Mouse (Mus musculus): ENCODE measurements at regions not wholly inside any gene's neighbourhood (a gene's known extent, or its start where the extent isn't known, plus 50 kb on each side); places are given as distances from the start of the nearest gene placed in this dataset.

- H3K4me3 ChIP-seq (ENCODE audit: insufficient read depth, low read depth, low read length): no peak overlapping the region
- WGBS: 73% methylated on average over 10 of the region's 10 CpGs
Measured at GRCm38 (mm10) chr13:73034886-73035285, 225.4 kb upstream of the Irx4 start.

GRCm38 (mm10) chr13:73035336-73035940 is 224.8 kb upstream of the Irx4 start:
- no peaks in the 10 kb centered on the region for H3K4me1 ChIP-seq (ENCODE audit: control insufficient read depth, insufficient read depth, low read length)
- no peak for DNase-seq
- WGBS: 73% methylated on average over 2 of the region's 2 CpGs
- no peak for TF ChIP-seq POLR2A (IDR thresholded peaks at IDR 0.05; ENCODE audit: low read depth, low read length)
- H3K4me3 ChIP-seq (ENCODE audit: insufficient read depth, low read depth, low read length): no peak overlapping the region
- no peak overlapping the region for H3K27ac ChIP-seq (ENCODE audit: insufficient read depth, low read depth, low read length)
- no peaks in the 10 kb centered on the region for H3K36me3 ChIP-seq (ENCODE audit: control insufficient read depth, insufficient read depth, low read length)
- no peaks in the 10 kb centered on the region for H3K27me3 ChIP-seq (replicated peaks; ENCODE audit: control insufficient read depth, insufficient read depth, low read length)

More at GRCm38 (mm10) chr13:73034886-73035285, 225.4 kb upstream of the Irx4 start:
- TF ChIP-seq CTCF (conservative IDR thresholded peaks at IDR 0.05; ENCODE audit: insufficient read depth, insufficient read length, low read depth, low read length) (no peak), POLR2A (IDR thresholded peaks at IDR 0.05; ENCODE audit: low read depth, low read length) (no peak)
- Histone ChIP-seq H3K27ac (ENCODE audit: insufficient read depth, low read depth, low read length) (no peak overlapping the region), H3K4me1 (ENCODE audit: control insufficient read depth, insufficient read depth, low read length) (no peaks in the 10 kb centered on the region), H3K36me3 (ENCODE audit: control insufficient read depth, insufficient read depth, low read length) (no peaks in the 10 kb centered on the region), H3K27me3 (replicated peaks; ENCODE audit: control insufficient read depth, insufficient read depth, low read length) (no peaks in the 10 kb centered on the region)
- DNase-seq: no peak

- Histone ChIP-seq H3K27me3 (replicated peaks; ENCODE audit: control insufficient read depth, insufficient read depth, low read length) (no peaks in the 10 kb centered on the region; the same call in 1 of the 2 replicates), H3K27ac (ENCODE audit: insufficient read depth, low read depth, low read length) (no peak overlapping the region), H3K36me3 (ENCODE audit: control insufficient read depth, insufficient read depth, low read length) (no peaks in the 10 kb centered on the region), H3K4me3 (ENCODE audit: insufficient read depth, low read depth, low read length) (no peak overlapping the region), H3K4me1 (ENCODE audit: control insufficient read depth, insufficient read depth, low read length) (no peaks in the 10 kb centered on the region)
- WGBS: 68% methylated on average over 5 of the region's 5 CpGs
- no peak for TF ChIP-seq CTCF (conservative IDR thresholded peaks at IDR 0.05; ENCODE audit: insufficient read depth, insufficient read length, low read depth, low read length)
- TF ChIP-seq POLR2A (IDR thresholded peaks at IDR 0.05; ENCODE audit: low read depth, low read length): no peak
- peak; percentile 25 for DNase-seq
Measured at GRCm38 (mm10) chr13:73039731-73040130, 220.5 kb upstream of the Irx4 start.

GRCm38 (mm10) chr13:73041233-73042040 is 218.8 kb upstream of the Irx4 start:
- Histone ChIP-seq H3K4me1 (ENCODE audit: control insufficient read depth, insufficient read depth, low read length) (no peaks in the 10 kb centered on the region), H3K27me3 (replicated peaks; ENCODE audit: control insufficient read depth, insufficient read depth, low read length) (no peaks in the 10 kb centered on the region; the same call in 1 of the 2 replicates), H3K4me3 (ENCODE audit: insufficient read depth, low read depth, low read length) (no peak overlapping the region), H3K36me3 (ENCODE audit: control insufficient read depth, insufficient read depth, low read length) (no peaks in the 10 kb centered on the region), H3K27ac (ENCODE audit: insufficient read depth, low read depth, low read length) (no peak overlapping the region)
- TF ChIP-seq CTCF (conservative IDR thresholded peaks at IDR 0.05; ENCODE audit: insufficient read depth, insufficient read length, low read depth, low read length) (no peak), POLR2A (IDR thresholded peaks at IDR 0.05; ENCODE audit: low read depth, low read length) (no peak)
- WGBS: 34% methylated on average over 14 of the region's 14 CpGs
- no peak for DNase-seq

- WGBS: 19% methylated on average over 13 of the region's 13 CpGs
Measured at GRCm38 (mm10) chr13:73069840-73070530, 190.3 kb upstream of the Irx4 start.

GRCm38 (mm10) chr13:73070531-73070908 is 189.8 kb upstream of the Irx4 start:
- no peaks in the 10 kb centered on the region for H3K4me1 ChIP-seq (ENCODE audit: control insufficient read depth, insufficient read depth, low read length)
- no peak for DNase-seq
- TF ChIP-seq POLR2A (IDR thresholded peaks at IDR 0.05; ENCODE audit: low read depth, low read length) (no peak), CTCF (conservative IDR thresholded peaks at IDR 0.05; ENCODE audit: insufficient read depth, insufficient read length, low read depth, low read length) (no peak)
- H3K27me3 ChIP-seq (replicated peaks; ENCODE audit: control insufficient read depth, insufficient read depth, low read length): no peaks in the 10 kb centered on the region
- WGBS: 60% methylated on average over 7 of the region's 7 CpGs
- H3K4me3 ChIP-seq (ENCODE audit: insufficient read depth, low read depth, low read length): no peak overlapping the region
- H3K36me3 ChIP-seq (ENCODE audit: control insufficient read depth, insufficient read depth, low read length): no peaks in the 10 kb centered on the region
- no peak overlapping the region for H3K27ac ChIP-seq (ENCODE audit: insufficient read depth, low read depth, low read length)

More at GRCm38 (mm10) chr13:73069840-73070530, 190.3 kb upstream of the Irx4 start:
- no peaks in the 10 kb centered on the region for H3K27me3 ChIP-seq (replicated peaks; ENCODE audit: control insufficient read depth, insufficient read depth, low read length)
- H3K4me1 ChIP-seq (ENCODE audit: control insufficient read depth, insufficient read depth, low read length): no peaks in the 10 kb centered on the region
- H3K27ac ChIP-seq (ENCODE audit: insufficient read depth, low read depth, low read length): no peak overlapping the region
- no peak overlapping the region for H3K4me3 ChIP-seq (ENCODE audit: insufficient read depth, low read depth, low read length)
- no peak for TF ChIP-seq CTCF (conservative IDR thresholded peaks at IDR 0.05; ENCODE audit: insufficient read depth, insufficient read length, low read depth, low read length)
- no peak for TF ChIP-seq POLR2A (IDR thresholded peaks at IDR 0.05; ENCODE audit: low read depth, low read length)
- peak; percentile 57 for DNase-seq
- no peaks in the 10 kb centered on the region for H3K36me3 ChIP-seq (ENCODE audit: control insufficient read depth, insufficient read depth, low read length)

GRCm38 (mm10) chr13:73071032-73071431 is 189.2 kb upstream of the Irx4 start:
- 56% methylated on average over 8 of the region's 8 CpGs for WGBS
- no peak overlapping the region for H3K27ac ChIP-seq (ENCODE audit: insufficient read depth, low read depth, low read length)
- DNase-seq: no peak
- no peak overlapping the region for H3K4me3 ChIP-seq (ENCODE audit: insufficient read depth, low read depth, low read length)
- TF ChIP-seq POLR2A (IDR thresholded peaks at IDR 0.05; ENCODE audit: low read depth, low read length): no peak
- no peak for TF ChIP-seq CTCF (conservative IDR thresholded peaks at IDR 0.05; ENCODE audit: insufficient read depth, insufficient read length, low read depth, low read length)
- H3K36me3 ChIP-seq (ENCODE audit: control insufficient read depth, insufficient read depth, low read length): no peaks in the 10 kb centered on the region
- H3K4me1 ChIP-seq (ENCODE audit: control insufficient read depth, insufficient read depth, low read length): no peaks in the 10 kb centered on the region
- H3K27me3 ChIP-seq (replicated peaks; ENCODE audit: control insufficient read depth, insufficient read depth, low read length): no peaks in the 10 kb centered on the region
